Mouse (Mus musculus): Measurements from ENCODE around the gene Six1. TPM values are rescaled to one million over a fixed set of nuclear protein-coding genes. Genes with fewer than 3 reads are reported as not detected.

The Six1 gene
- polyA plus RNA-seq, 1 experiment from 2014 or later: 1.9 TPM

DNA sequence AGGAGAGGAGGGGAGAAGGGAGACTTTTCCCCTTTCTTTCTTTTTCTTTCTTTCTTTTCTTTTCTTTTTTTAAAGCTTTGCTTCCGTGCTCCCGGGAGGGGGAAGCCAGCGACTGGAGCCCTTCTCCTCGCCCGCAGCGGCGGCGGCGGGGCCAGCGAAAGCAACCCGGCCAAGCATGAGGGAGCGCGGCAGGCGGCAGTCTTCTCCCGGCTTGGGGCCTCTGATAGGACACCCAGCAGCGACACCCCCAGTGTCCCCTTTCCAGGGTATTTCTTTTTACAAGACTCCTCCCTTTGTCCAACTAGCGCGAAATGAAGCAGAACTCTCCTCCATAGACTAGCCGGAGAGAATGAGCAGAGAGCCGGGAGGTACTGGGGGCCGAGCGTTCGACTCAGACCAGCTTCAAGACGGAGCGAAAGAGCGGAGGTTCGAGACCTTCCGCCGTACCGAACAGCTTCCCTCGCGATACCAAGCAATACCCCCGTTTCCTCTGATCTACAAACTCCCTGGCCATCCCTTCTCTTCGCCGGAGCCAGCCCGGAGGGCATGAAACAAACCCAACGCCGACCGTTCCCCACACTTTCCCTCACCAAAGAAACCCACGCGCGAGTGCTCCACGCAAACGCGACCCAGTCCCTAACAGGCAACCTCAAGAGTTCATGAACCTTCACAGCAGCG, 8.5 kb downstream of the Six1 start:
- WGBS: under 1% methylated on average over 46 of the region's 46 CpGs
- Histone ChIP-seq H3K9ac (ENCODE audit: low read length) (no peak overlapping the region), H3K27ac (ENCODE audit: low read length) (no peak overlapping the region), H3K36me3 (ENCODE audit: control insufficient read depth, insufficient read depth, low read length) (no peaks in the 10 kb centered on the region), H3K27me3 (ENCODE audit: control insufficient read depth, insufficient read depth, low read length) (peaks cover 70% of the 10 kb centered on the region), H3K4me1 (ENCODE audit: control insufficient read depth, insufficient read depth, low read length) (peaks cover 22% of the 10 kb centered on the region), H3K4me3 (replicated peaks; ENCODE audit: low read length) (peak overlapping the region; percentile 37), H3K9me3 (replicated peaks; ENCODE audit: control insufficient read depth, low read length) (no peaks in the 10 kb centered on the region), H3K4me2 (ENCODE audit: low read depth, low read length) (peak overlapping the region; percentile 66)
- ATAC-seq (ENCODE audit: insufficient read depth, low FRiP score): no peak

DNA sequence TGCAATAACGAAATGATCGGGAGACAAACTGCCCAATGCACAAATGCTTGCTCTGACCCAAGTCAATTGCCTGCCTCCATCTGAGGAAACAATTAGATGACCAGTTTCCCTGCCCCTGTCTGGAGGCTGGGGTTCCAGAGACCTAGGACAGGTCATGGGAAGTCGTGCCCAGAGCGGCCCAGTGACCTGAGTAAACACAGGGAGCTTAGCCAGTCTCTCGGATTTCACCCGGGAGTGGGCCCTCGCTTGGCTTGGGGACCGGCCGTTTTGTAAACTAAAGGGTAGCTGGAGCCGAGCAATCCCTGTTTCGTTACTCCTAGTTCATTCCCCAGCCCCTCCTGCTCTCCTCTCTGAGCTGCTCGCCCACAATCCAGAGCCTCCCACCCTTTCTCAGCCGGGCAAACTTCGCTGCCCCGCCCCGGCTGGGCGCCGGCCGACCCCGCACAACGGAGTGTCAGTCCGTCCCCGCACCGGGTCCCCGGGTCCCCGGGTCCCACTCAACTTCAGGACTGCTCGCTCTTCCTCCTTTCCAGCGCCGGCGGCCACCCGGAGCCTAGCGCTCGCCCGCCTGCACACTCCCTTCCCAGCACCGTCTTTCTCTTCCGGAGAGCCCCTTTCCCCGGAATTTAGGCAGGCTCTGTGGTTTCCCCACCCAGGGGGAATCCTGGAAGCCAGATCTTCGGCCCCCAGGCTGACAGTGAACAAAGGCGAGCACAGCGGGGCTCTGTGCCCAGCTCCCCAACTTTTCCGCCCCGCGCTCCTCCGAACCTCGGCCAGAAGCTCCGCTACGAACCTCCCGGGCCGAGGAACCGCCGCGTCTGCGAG, 9.3 kb downstream of the Six1 start:
- Histone ChIP-seq H3K27ac (ENCODE audit: low read length) (no peak overlapping the region), H3K36me3 (ENCODE audit: control insufficient read depth, insufficient read depth, low read length) (no peaks in the 10 kb centered on the region), H3K4me3 (replicated peaks; ENCODE audit: low read length) (peak overlapping the region; percentile 37), H3K27me3 (ENCODE audit: control insufficient read depth, insufficient read depth, low read length) (peaks cover 71% of the 10 kb centered on the region), H3K9ac (ENCODE audit: low read length) (peak overlapping the region; percentile 57), H3K4me2 (ENCODE audit: low read depth, low read length) (peak overlapping the region; percentile 66), H3K9me3 (replicated peaks; ENCODE audit: control insufficient read depth, low read length) (no peaks in the 10 kb centered on the region), H3K4me1 (ENCODE audit: control insufficient read depth, insufficient read depth, low read length) (peaks cover 22% of the 10 kb centered on the region)
- ATAC-seq (ENCODE audit: insufficient read depth, low FRiP score): 0 out of 2 replicates have a peak, but pooled peaks have one; percentile 41
- under 1% methylated on average over 53 of the region's 53 CpGs for WGBS

DNA sequence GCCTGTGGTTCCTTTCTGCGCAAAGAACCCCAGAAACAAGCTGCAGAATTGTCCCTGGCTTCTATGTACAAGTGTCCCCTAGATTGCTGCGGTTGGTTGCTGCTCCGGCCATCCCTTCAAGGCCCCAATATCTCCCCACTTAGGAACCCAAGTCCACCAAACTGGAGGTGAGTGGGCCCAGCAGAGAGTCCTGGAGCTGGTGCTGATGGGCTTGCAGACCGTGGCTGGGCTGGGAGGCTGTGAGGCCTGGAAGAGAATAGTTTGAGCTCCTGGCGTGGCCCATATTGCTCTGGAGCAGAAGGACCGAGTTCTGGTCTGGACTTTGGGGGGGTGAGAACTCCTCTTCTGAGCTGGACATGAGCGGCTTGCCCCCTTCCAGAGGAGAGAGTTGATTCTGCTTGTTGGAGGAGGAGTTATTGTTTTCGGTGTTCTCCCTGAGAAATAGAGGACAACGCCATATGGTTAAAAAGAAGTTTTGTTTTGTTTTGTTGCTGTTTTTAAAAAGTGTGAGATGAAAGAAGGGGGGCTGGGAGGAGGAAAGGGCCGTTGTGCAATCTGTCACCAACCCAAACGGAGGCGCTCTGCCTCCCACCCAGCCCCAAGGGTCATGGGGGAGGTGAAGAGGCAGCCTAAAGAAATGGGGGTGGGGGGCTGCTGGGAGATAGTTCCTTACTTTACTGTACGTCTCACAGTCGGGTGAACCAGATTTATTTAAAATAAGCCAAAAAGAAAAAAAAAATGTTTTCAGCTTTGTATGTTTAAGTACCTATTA, 10.1 kb downstream of the Six1 start:
- WGBS: 11% methylated on average over 14 of the region's 14 CpGs
- H3K9me3 ChIP-seq (replicated peaks; ENCODE audit: control insufficient read depth, low read length): no peaks in the 10 kb centered on the region
- no peak overlapping the region for H3K27ac ChIP-seq (ENCODE audit: low read length)
- no peak overlapping the region for H3K9ac ChIP-seq (ENCODE audit: low read length)
- no peak for ATAC-seq (ENCODE audit: insufficient read depth, low FRiP score)
- peaks cover 67% of the 10 kb centered on the region for H3K27me3 ChIP-seq (ENCODE audit: control insufficient read depth, insufficient read depth, low read length)
- no peaks in the 10 kb centered on the region for H3K36me3 ChIP-seq (ENCODE audit: control insufficient read depth, insufficient read depth, low read length)
- peaks cover 22% of the 10 kb centered on the region for H3K4me1 ChIP-seq (ENCODE audit: control insufficient read depth, insufficient read depth, low read length)
- H3K4me3 ChIP-seq (replicated peaks; ENCODE audit: low read length): no peak overlapping the region
- no peak overlapping the region for H3K4me2 ChIP-seq (ENCODE audit: low read depth, low read length)

DNA sequence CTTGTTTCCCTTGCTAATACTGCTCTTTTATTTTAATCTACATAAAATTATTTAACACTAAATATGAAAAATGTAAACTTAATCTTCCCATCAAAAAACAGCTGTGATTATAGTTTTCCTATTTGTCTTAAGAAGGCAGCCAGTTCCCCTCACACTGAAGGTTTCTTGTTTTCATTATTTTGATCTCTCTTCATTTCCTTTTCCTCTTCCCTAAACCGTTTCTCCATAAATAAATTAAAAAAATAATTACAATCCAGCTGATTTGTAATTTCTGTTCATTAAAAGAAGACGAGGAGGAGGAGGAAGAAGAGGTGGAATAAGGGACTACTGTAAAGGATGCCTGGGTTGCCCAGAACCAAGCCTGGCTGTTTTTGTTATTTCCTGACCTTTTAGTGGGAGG, 10.8 kb downstream of the Six1 start:
- H3K27ac ChIP-seq (ENCODE audit: low read length): no peak overlapping the region
- no peaks in the 10 kb centered on the region for H3K9me3 ChIP-seq (replicated peaks; ENCODE audit: control insufficient read depth, low read length)
- H3K27me3 ChIP-seq (ENCODE audit: control insufficient read depth, insufficient read depth, low read length): peaks cover 66% of the 10 kb centered on the region
- no peak overlapping the region for H3K4me3 ChIP-seq (replicated peaks; ENCODE audit: low read length)
- H3K4me1 ChIP-seq (ENCODE audit: control insufficient read depth, insufficient read depth, low read length): peaks cover 22% of the 10 kb centered on the region
- no peak overlapping the region for H3K9ac ChIP-seq (ENCODE audit: low read length)
- ATAC-seq (ENCODE audit: insufficient read depth, low FRiP score): no peak
- WGBS: 14% methylated on average over 2 of the region's 2 CpGs
- no peaks in the 10 kb centered on the region for H3K36me3 ChIP-seq (ENCODE audit: control insufficient read depth, insufficient read depth, low read length)
- H3K4me2 ChIP-seq (ENCODE audit: low read depth, low read length): no peak overlapping the region

DNA sequence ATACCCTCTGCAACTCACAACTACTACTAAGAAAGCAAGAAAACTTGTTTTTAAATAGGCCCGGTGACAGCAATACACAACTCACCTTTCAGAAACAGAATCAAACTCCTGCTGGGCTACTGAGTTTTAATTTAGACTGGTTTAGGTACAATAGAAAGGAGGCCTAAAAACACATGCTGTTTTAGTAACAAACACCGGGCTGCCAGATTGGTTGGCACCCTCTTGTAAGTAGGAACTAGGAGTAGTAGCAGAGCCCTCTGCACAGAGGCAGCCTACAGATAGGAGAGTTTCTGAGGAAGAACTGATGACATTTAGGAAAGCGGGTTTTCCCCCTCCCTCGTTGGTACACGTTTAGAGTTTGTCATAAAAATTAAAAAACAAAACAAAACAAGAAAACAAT, 11.3 kb downstream of the Six1 start:
- Histone ChIP-seq H3K9me3 (replicated peaks; ENCODE audit: control insufficient read depth, low read length) (no peaks in the 10 kb centered on the region), H3K9ac (ENCODE audit: low read length) (no peak overlapping the region), H3K4me1 (ENCODE audit: control insufficient read depth, insufficient read depth, low read length) (peaks cover 22% of the 10 kb centered on the region), H3K27ac (ENCODE audit: low read length) (no peak overlapping the region), H3K36me3 (ENCODE audit: control insufficient read depth, insufficient read depth, low read length) (no peaks in the 10 kb centered on the region), H3K4me2 (ENCODE audit: low read depth, low read length) (no peak overlapping the region), H3K27me3 (ENCODE audit: control insufficient read depth, insufficient read depth, low read length) (peaks cover 68% of the 10 kb centered on the region), H3K4me3 (replicated peaks; ENCODE audit: low read length) (no peak overlapping the region)
- no peak for ATAC-seq (ENCODE audit: insufficient read depth, low FRiP score)
- WGBS: 12% methylated on average over 5 of the region's 5 CpGs

DNA sequence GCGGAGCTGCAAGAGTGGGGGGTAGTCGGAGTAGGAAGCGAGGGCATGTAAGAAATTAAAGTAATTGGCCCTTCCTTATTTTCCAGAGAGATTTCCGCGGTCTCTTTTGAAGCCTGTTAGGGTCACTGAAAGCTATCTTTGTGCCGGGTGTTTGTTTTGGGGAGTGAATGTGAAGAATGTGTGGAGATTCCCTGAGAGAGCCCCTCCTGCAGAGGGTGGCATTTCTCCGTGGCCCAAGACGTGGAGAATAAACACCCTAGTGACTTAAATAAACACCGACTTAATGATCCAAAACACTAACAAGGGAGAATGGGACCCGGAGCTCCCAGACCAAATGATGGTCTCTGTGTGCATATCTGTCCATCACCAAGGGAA, 12.4 kb downstream of the Six1 start:
- under 1% methylated on average over 10 of the region's 10 CpGs for WGBS
- H3K9me3 ChIP-seq (replicated peaks; ENCODE audit: control insufficient read depth, low read length): no peaks in the 10 kb centered on the region
- no peak for ATAC-seq (ENCODE audit: insufficient read depth, low FRiP score)

DNA sequence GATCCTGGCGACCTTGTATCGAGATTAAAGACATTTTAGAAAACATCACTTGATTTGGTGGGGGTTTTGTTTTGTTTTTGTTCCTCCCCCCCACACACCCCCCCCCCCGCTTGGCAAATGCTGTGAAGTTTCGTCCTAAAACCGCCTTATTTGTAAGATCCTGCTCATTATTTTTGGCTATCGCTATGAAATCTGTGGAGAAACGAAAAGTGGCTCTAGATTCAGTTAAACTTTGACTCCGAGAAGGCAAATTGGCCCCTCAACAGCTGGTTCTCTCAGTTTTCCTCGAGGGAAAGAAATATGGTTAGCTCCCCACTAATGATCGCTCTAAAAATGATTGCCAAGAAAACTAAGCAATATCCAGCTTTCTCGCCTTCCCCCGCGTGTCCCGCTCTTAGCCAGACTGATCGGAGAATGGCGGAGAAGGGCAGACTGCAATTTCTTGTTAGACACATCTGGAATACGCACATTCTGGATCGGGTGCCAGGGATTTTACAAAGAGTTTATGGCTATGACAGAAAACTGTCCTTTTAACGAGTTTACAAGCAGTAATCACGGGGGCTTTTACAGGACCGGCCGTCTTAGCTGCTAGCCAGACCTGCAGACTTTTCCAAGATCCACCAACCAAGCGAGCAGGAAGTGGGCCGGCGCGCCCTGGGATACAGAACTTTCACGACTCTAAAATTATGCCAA, 13.0 kb downstream of the Six1 start:
- 3% methylated on average over 27 of the region's 27 CpGs for WGBS
- no peak overlapping the region for H3K9ac ChIP-seq (ENCODE audit: low read length)
- H3K4me2 ChIP-seq (ENCODE audit: low read depth, low read length): no peak overlapping the region
- H3K9me3 ChIP-seq (replicated peaks; ENCODE audit: control insufficient read depth, low read length): no peaks in the 10 kb centered on the region
- no peak overlapping the region for H3K4me3 ChIP-seq (replicated peaks; ENCODE audit: low read length)
- ATAC-seq (ENCODE audit: insufficient read depth, low FRiP score): no peak
- H3K36me3 ChIP-seq (ENCODE audit: control insufficient read depth, insufficient read depth, low read length): no peaks in the 10 kb centered on the region
- H3K4me1 ChIP-seq (ENCODE audit: control insufficient read depth, insufficient read depth, low read length): peaks cover 15% of the 10 kb centered on the region
- no peak overlapping the region for H3K27ac ChIP-seq (ENCODE audit: low read length)
- peaks cover 64% of the 10 kb centered on the region for H3K27me3 ChIP-seq (ENCODE audit: control insufficient read depth, insufficient read depth, low read length)

More for the DNA sequence above, 12.4 kb downstream of the Six1 start:
- Histone ChIP-seq H3K36me3 (ENCODE audit: control insufficient read depth, insufficient read depth, low read length) (no peaks in the 10 kb centered on the region), H3K27me3 (ENCODE audit: control insufficient read depth, insufficient read depth, low read length) (peaks cover 65% of the 10 kb centered on the region), H3K27ac (ENCODE audit: low read length) (no peak overlapping the region), H3K9ac (ENCODE audit: low read length) (no peak overlapping the region), H3K4me3 (replicated peaks; ENCODE audit: low read length) (no peak overlapping the region), H3K4me2 (ENCODE audit: low read depth, low read length) (no peak overlapping the region), H3K4me1 (ENCODE audit: control insufficient read depth, insufficient read depth, low read length) (peaks cover 20% of the 10 kb centered on the region)

DNA sequence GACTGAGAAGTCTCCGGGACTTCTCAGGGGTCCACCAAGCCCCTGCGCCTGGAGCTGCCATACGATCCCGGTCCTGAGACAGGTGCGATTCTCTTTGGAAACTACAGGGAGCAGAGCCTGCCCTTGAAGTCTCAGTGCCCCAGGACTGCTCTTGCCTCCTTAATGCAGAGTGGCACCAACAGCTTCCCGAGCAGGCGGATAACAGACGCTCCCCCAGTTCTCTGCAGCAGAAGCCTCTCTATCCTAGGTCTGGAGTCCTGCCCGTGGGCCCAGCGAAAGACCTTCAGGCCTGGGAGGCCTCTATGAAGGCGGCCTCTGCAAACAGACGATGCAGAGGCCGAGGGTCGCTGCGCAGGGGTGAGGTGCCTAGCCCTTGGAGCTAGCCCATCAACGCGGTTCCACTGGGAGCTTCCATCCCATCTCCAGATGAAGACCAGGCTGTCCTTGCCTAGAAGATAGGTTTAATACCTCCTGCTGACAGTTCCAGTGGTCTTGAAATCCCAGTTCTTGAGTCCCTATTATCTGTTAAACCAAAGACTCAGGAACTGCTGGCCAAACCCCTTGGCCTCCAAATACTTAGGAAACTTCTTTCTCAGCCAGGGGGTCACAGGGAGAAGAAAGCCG, 13.6 kb downstream of the Six1 start:
- H3K27me3 ChIP-seq (ENCODE audit: control insufficient read depth, insufficient read depth, low read length): peaks cover 67% of the 10 kb centered on the region
- no peak overlapping the region for H3K9ac ChIP-seq (ENCODE audit: low read length)
- no peak overlapping the region for H3K4me3 ChIP-seq (replicated peaks; ENCODE audit: low read length)
- no peaks in the 10 kb centered on the region for H3K9me3 ChIP-seq (replicated peaks; ENCODE audit: control insufficient read depth, low read length)
- H3K4me1 ChIP-seq (ENCODE audit: control insufficient read depth, insufficient read depth, low read length): peaks cover 9% of the 10 kb centered on the region
- WGBS: 1% methylated on average over 18 of the region's 18 CpGs
- no peaks in the 10 kb centered on the region for H3K36me3 ChIP-seq (ENCODE audit: control insufficient read depth, insufficient read depth, low read length)
- no peak overlapping the region for H3K27ac ChIP-seq (ENCODE audit: low read length)
- H3K4me2 ChIP-seq (ENCODE audit: low read depth, low read length): no peak overlapping the region
- ATAC-seq (ENCODE audit: insufficient read depth, low FRiP score): no peak

All from stomach, embryonic 16.5 days (tissue).